ENCODE assay signal across 8 mouse cellular contexts in genomic region chr1:181272622-181273296, GRCm38 (mm10).
DNase-seq lines count a peak whose midpoint lies in the region; ATAC-seq and TF ChIP-seq lines count a peak whose summit lies in the region.

No protein-coding gene starts in this region.

- TF ChIP-seq POLR2A in ES-Bruce4 (IDR thresholded peaks at IDR 0.05; ENCODE audit: insufficient read depth, low read length), result no peak

- H3K27me3 ChIP-seq in ES-Bruce4 (ENCODE audit: control insufficient read depth, insufficient read depth, low read length, poor library complexity, severe bottlenecking), result no peaks in the 10 kb centered on the region
- H3K27me3 ChIP-seq in forebrain, embryonic 15.5 days, result no peaks in the 10 kb centered on the region
- no peaks in the 10 kb centered on the region for H3K27me3 ChIP-seq in neural tube, embryonic 15.5 days (replicated peaks)

- ATAC-seq in forebrain, embryonic 15.5 days (replicated peaks), result peak; percentile 97
- peak; percentile 91 for ATAC-seq in neural tube, embryonic 15.5 days (ENCODE audit: low FRiP score)

- no peak overlapping the region for H3K4me3 ChIP-seq in ES-Bruce4 (ENCODE audit: low read depth, low read length)
- H3K4me3 ChIP-seq in forebrain, embryonic 15.5 days, result no peak overlapping the region
- no peak overlapping the region for H3K4me3 ChIP-seq in neural tube, embryonic 15.5 days (replicated peaks)

- no peak overlapping the region for H3K4me2 ChIP-seq in forebrain, embryonic 15.5 days (replicated peaks)
- peak overlapping the region; percentile 20; the same call in 1 of the 2 replicates for H3K4me2 ChIP-seq in neural tube, embryonic 15.5 days

- H3K4me1 ChIP-seq in ES-Bruce4 (ENCODE audit: control insufficient read depth, insufficient read depth, low read length), result no peaks in the 10 kb centered on the region
- H3K4me1 ChIP-seq in forebrain, embryonic 15.5 days, result no peaks in the 10 kb centered on the region
- H3K4me1 ChIP-seq in neural tube, embryonic 15.5 days, result peaks cover 5% of the 10 kb centered on the region

- intact Hi-C loops in heart, postnatal 14 days (cut with DNase I), result loop anchor here (5.0 kb wide), 3 partner anchors 105 to 345 kb away; no protein-coding TSS in a partner anchor

- peak; percentile 88 for TF ChIP-seq CTCF in ES-Bruce4 (IDR thresholded peaks at IDR 0.05; ENCODE audit: low read depth, low read length)

- peak; percentile 75 to 77 for DNase-seq in cerebellum, adult 18-20 months
- peak; percentile 84 to 91 for DNase-seq in heart, postnatal 14 days
- DNase-seq in layer of hippocampus, adult 18-20 months (ENCODE audit: low spot score in 2 of 2), result peak; percentile 68 to 85
- peak; percentile 66 to 79 for DNase-seq in lung, adult 18-20 months
- DNase-seq in testis, postnatal 10 days (ENCODE audit: low spot score), result peak; percentile 91

- H3K9ac ChIP-seq in ES-Bruce4 (ENCODE audit: low read depth, poor library complexity, severe bottlenecking), result no peak overlapping the region
- H3K9ac ChIP-seq in forebrain, embryonic 15.5 days (replicated peaks), result no peak overlapping the region
- no peak overlapping the region for H3K9ac ChIP-seq in neural tube, embryonic 15.5 days (replicated peaks)

- WGBS in forebrain, embryonic 15.5 days, result 5% methylated on average over 18 of the region's 20 CpGs
- WGBS in neural tube, embryonic 15.5 days, result 6% methylated on average over 20 of the region's 20 CpGs

- TF ChIP-seq EP300 in ES-Bruce4 (IDR thresholded peaks at IDR 0.05; ENCODE audit: insufficient read depth, low read depth, low read length), result no peak

- no peak overlapping the region for H3K27ac ChIP-seq in ES-Bruce4 (ENCODE audit: insufficient read depth, low read length)
- no peak overlapping the region for H3K27ac ChIP-seq in forebrain, embryonic 15.5 days (replicated peaks)
- H3K27ac ChIP-seq in neural tube, embryonic 15.5 days (replicated peaks), result no peak overlapping the region

- peaks cover 3% of the 10 kb centered on the region; the same call in 1 of the 2 replicates for H3K9me3 ChIP-seq in ES-Bruce4 (replicated peaks; ENCODE audit: control insufficient read depth, insufficient read depth, low read length, poor library complexity, severe bottlenecking)
- H3K9me3 ChIP-seq in forebrain, embryonic 15.5 days, result no peaks in the 10 kb centered on the region
- H3K9me3 ChIP-seq in neural tube, embryonic 15.5 days (replicated peaks), result no peaks in the 10 kb centered on the region

- no peaks in the 10 kb centered on the region for H3K36me3 ChIP-seq in ES-Bruce4 (ENCODE audit: control insufficient read depth, insufficient read depth, low read length, poor library complexity, severe bottlenecking)
- H3K36me3 ChIP-seq in forebrain, embryonic 15.5 days, result no peaks in the 10 kb centered on the region
- no peaks in the 10 kb centered on the region for H3K36me3 ChIP-seq in neural tube, embryonic 15.5 days
